Mouse (Mus musculus) gonadal fat pad, adult 2 months (tissue): ENCODE measurements at regions not wholly inside any gene's neighbourhood (a gene's known extent, or its start where the extent isn't known, plus 50 kb on each side); places are given as distances from the start of the nearest gene placed in this dataset.

Experiments used
- DNase-seq: peaks from one replicate; pipeline ENCODE4 v3.0.0-alpha.2; 2012; ENCODE audit warnings: low read depth

DNA sequence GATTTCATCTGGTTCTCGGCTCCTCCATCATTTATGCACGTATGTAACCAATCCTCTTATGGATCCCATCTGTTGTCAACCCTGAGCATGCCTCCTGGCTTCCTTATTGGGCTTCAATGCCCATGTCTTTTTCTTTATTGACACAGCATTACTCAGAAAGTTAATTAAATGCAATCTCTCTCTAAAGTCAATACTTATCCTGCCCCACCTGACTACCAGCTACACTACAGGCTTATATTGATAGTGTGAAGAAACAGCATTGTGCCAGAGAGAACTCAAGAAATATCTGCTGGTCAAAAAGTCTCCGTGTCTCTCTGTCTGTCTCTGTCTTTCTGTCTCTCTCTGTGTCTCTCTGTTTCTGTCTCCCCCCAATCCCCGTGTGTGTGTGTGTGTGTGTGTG lies 194.7 kb upstream of the Rfx3 start:
- no peak for DNase-seq

GRCm38 (mm10) chr19:28203719-28204118 lies 192.8 kb upstream of the Rfx3 start:
- no peak for DNase-seq

DNA sequence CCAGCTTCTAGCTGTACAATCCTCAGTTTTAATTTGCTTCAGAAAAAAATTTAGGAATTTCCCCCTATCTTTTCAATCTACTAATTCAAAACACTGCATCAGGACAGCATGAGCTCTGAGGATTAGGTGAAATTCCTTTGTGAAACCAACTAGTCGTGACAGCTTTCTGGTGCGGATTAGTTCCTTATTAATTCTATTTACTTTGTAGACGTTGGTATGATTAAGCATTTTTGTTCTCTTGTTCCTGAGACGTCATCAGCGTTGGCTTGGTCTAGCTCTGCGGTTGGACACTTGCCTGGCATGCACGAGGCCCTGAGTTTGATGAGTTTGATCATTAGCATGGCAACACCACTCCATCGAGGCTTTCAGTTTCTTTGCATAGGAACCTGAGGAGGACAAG lies 188.4 kb upstream of the Rfx3 start:
- peak; percentile 3 for DNase-seq

DNA sequence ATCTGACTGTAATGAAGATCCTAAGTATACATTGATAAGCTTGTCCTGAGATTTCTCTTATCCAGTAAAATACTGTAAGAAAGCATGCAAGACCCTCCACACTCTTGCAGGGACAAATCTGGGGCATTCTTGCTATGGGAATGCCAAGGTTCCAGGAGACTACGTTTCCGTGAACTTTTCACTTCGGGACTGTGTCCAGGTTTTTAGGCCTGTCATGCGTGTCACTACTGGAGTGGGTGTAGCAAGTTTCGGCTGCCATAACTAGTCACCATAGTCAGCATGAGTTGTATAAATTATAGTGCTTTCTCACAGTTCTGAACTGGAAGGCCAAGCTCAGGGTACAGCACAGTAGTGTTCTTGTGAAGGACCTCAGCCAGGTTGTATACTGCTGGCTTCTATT lies 185.9 kb upstream of the Rfx3 start:
- DNase-seq = no peak

DNA sequence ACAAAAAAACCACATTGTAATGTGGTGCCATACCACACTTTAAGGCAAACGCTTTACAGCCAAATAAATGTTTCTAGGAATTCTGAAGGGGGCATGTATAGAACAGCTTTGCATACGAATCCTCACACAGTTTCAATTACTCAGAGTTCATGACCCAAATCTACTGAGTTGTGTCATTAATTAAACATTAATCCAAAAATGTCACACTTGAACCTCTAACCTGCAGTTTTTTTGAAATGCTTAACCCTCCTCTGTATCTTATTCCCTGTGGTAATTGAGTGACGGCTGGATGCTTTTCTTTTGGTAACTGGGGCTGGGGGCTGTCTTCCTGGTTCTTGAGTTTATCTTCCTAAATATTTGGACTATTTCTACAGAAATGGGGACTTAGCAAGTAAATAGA lies 181.3 kb upstream of the Rfx3 start:
- DNase-seq = no peak

DNA sequence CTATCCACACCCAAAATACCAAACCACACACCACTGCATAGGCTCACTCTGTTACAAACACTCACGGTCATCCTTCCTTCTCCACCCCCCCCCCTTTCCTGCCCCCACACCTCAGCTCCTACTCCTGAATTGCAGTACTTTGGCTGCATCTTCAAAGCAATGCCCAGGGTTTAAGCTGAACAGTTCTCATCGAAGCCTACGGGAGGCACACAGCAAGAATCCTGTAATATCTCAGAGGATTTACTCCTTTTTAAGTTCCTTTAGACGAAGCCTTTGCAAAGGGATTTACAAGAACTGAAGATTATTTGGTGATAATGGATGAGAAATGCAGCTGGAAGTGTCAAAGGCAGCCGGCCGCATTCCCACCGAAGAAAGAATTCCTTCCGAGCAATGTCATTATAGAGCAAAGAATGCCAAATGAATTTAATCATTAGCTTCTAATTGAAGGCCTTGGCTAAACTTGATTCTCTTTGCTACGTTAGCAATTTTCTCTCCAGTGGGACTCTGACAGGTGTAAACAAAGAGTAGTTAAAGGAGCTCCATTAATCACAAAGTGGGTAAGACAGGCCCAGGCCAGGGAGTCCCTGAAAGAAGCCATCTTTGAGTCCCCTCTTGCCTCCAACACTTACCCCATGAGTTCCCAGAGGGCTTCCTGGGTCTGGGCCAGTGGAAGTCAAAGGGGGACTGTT lies 180.6 kb upstream of the Rfx3 start:
- DNase-seq = no peak

DNA sequence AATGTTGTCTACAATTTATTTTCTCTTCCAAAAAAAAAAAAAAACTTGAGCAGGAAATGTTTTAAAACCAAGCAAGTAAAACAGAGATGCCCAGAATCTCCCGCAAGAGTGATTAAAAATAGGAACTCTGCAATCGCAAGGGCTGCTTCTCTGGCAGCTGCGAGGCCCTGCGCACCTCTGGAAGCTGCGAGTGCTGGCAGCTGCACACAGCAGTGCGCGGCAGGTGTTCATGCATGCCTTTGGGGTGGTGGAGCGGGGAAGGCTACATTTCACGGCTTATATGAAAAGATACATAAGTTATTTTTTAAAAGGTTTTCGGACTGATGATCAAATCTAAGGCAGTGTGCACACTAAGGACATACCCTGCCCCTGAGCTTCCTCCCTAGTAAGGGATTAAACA lies 179.3 kb upstream of the Rfx3 start:
- DNase-seq = no peak

- no peak for DNase-seq
Measured at GRCm38 (mm10) chr19:28188363-28188762, 177.4 kb upstream of the Rfx3 start.

DNA sequence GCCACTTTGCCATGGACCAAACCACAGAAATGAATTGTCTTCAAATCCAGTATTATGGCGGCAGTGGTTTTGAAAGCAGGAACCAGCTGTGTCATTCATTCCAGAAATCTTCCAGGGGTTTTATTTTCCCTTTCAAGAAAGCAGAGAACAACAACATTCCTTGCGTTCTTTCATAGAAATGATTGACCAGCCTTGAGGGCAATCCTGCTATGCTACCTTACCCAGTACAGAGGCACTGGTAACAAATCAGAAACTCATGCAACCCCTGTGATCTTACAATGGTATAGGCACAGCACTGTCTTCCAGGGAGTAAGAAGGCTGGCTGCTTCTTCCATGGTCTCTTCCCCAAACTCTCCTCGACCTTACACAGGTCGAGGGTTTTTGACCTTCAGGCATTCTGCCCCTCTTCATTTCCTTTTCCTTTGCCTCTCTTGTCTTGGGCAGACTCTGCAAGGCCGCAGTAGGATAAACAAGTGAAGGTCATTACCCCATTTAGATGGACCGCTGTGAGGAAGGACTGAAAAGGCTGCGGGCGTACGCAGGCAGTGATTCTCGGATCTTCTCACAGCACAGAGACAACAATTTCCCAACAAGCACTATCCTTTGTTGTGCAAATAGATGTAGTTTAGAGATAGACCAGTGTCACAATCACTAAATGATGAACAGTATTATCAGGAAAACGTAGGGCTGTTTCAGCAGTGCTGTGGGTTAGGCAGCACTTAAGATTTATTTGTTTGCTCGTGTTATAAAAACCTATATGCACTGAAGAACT lies 171.6 kb upstream of the Rfx3 start:
- no peak for DNase-seq

- DNase-seq = no peak
Measured at GRCm38 (mm10) chr19:28181171-28181570, 170.2 kb upstream of the Rfx3 start.

DNA sequence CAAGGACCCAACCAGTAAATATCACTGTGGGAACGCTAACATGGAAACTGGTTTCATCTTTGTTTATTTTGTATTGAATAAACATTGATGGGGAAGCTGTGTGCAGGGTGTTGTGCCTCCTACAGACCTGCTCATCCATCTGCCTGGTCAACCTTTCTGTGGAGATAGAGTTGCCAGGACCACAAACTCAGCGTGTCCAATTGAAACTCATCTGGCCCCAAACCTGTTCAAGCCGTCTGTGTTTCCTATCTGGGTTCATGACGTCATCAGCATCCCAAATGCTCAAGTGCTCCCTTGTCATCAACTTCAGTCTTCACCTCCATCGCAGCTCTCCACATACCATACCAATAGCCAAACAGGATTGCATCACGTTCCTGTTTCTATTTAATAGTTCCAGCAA lies 167.1 kb upstream of the Rfx3 start:
- DNase-seq = no peak

- no peak for DNase-seq
Measured at GRCm38 (mm10) chr19:28176821-28177220, 165.9 kb upstream of the Rfx3 start.

DNA sequence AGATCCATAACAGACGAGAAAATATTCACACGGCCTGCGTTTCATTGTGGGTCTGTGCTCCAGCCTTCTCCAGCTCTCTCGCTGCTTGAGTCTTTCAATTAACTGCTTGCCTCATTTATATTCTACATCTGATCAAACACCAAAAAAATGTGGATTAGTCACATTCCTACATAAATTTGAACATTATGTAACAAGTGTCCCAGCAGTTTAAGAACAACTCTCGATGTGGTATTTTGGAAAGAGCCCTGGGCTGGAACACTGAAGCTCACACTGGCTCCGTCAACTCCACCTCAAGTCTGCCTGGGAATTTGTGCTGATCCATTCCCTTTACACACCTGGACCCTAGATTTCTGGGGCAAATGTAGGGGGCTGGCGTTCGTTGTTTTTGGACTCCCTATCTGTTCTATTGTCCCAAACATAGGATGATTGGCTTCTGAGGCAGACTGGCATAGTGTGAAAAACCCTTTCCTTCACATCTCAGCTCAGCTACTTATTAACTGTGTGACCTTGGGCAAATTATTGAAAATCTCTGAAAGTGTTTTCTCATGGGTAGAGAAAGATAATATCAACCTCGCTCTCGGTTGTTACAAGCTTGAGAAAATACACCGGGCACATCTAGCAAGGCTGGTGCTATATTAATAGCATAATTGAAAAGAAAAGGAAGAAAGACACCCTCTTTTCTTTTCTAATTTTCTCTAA lies 161.0 kb upstream of the Rfx3 start:
- no peak for DNase-seq

- peak; percentile 90 for DNase-seq
Measured at GRCm38 (mm10) chr19:28167451-28168165, 156.6 kb upstream of the Rfx3 start.

DNA sequence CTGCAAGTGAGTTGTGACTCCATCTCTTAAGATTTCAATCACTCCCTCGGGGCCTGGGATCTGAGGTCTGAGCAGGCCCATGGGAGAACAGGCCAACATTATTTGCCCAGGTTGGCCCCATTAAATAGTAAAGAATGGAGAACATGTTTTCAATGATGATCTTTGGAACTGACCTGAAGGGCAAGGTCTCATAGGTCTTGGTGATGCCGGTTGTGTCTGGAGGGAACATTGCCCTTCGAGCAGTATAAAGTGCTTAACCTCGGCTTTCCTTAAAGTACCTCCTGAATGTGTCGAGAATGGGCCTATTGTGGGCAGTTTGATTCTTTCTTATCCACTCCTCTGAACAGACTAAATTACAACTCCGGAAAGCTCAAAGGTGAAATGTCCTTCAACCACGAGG lies 155.7 kb upstream of the Rfx3 start:
- no peak for DNase-seq

GRCm38 (mm10) chr19:28165901-28166361 lies 155.0 kb upstream of the Rfx3 start:
- DNase-seq = no peak

DNA sequence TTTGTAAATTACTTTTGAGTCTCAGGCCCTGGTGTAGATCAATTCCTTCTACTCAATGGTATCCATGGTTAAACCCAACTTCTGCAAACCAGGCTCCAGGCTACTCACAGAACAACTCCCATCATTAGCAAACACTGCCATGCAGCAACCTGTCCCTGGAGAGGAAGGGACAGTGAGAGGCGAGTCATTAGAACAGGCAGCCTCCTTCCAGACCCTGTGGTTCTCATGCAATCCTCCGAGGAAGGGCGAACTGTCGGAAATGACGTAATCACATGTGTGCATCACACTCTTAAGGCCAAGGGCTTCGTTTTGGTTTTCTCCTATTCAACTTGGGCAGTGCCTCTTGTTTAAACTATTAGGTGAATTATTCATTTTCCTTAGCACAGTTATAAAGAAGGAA lies 152.2 kb upstream of the Rfx3 start:
- no peak for DNase-seq

GRCm38 (mm10) chr19:28160582-28160981 lies 149.6 kb upstream of the Rfx3 start:
- no peak for DNase-seq

- no peak for DNase-seq
Measured at GRCm38 (mm10) chr19:28157196-28157595, 146.2 kb upstream of the Rfx3 start.

DNA sequence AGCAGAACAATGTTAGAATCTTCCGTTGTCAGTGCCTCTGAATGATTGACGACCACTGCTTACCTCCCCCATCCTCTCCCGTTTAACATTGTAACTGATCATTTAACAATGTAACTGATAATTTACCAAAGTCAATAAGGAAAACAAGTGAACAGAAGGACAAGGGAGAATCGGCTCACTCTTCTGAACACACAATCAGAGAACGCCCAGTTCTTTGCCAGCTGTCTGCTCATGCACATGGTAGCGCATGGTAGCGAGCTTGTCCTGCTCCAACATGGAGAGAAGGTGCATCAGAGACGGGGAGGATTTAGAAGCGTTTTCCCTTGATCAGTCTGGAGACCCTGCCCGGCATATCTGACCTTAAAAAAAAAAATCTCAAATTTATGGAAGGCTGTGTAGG lies 126.6 kb upstream of the Rfx3 start:
- no peak for DNase-seq

- DNase-seq = no peak
Measured at GRCm38 (mm10) chr19:28134806-28135205, 123.8 kb upstream of the Rfx3 start.
